Mouse (Mus musculus): ENCODE results near the gene Cplx2.

DNA sequence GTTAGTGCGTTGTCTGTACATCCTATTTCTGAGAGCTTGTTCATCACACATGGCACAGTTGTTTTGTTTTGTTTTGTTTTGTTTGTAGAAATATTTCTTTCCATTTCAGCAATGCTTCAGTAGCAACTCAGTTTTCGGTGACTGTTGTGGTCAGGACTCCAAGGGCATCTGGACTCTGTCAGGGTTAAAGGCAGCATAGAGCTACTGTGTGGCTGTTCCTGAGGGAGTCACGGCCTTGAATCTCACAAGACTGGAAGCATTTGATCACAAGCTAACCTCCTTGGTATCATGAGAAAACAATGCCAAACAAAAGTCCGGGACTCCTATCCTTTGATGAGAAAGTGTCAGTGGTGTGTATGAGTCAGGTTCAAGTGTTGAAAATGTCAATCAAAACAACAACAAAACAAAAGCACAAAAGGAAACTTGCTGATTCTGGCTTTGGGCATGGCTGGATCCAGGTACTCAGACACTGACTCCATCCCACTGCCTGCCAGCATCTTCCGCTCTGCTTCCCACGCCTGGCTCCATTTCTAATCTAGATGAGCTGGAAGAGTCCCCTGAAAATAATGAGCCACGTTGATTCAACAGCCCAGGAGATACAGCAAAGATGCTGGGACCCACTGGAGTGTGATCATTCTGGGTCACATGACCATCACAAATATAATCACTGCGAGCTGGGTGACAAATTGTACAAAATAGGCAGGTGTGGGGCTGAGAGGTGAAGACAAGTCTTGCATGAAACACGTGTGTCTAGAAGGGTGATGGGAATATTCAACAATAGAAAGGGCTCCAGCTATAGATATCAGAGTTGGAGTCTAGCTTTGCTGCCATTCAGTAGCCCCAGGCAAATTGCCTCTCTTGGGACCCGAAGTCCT lies 55.9 kb downstream of the Cplx2 start:
- TF ChIP-seq POLR2A (IDR thresholded peaks at IDR 0.05; ENCODE audit: extremely low read depth, insufficient read depth, low read length) (no peak), CTCF (IDR thresholded peaks at IDR 0.05; ENCODE audit: extremely low read depth, insufficient read depth, low read length) (no peak)

Measured in cortical plate, adult 2 months (tissue).